Mouse (Mus musculus) embryonic facial prominence, embryonic 11.5 days (tissue): ENCODE measurements around the gene Lrmda. TPM values are rescaled to one million over a fixed set of nuclear protein-coding genes. Genes with fewer than 3 reads are reported as not detected.

ENCODE experiments used
- ATAC-seq: fragments of 200-750 bp; cut with Nextera tagmentation; replicated peaks from 2 replicates; pipeline ENCODE4 v1.8.0; 2017; ENCODE audit warnings: low read depth; ENCODE audit not compliant: insufficient number of reproducible peaks, low FRiP score, low TSS enrichment
- DNase-seq: peaks from one replicate; pipeline ENCODE4 v3.0.0-alpha.2; 2015; ENCODE audit warnings: low spot score
- H3K27ac ChIP-seq: fragments of 300-500 bp; sonication (generic); replicated peaks from 2 replicates; pipeline ENCODE4 v1.5.1; 2014; ENCODE audit warnings: mild to moderate bottlenecking, low read depth, low read length, control low read depth
- H3K27me3 ChIP-seq: fragments of 300-500 bp; sonication (generic); 2 replicates; pipeline ENCODE4 v1.6.1; 2014; ENCODE audit warnings: mild to moderate bottlenecking, low read length, moderate library complexity, mixed read lengths; ENCODE audit not compliant: control insufficient read depth, insufficient read depth
- H3K36me3 ChIP-seq: fragments of 300-500 bp; sonication (generic); replicated peaks from 2 replicates; pipeline ENCODE4 v1.6.1; 2014; ENCODE audit warnings: low read depth, mild to moderate bottlenecking, low read length, moderate library complexity, mixed read lengths; ENCODE audit not compliant: control insufficient read depth, insufficient read depth
- H3K4me1 ChIP-seq: fragments of 300-500 bp; sonication (generic); 2 replicates; pipeline ENCODE4 v1.6.1; 2014; ENCODE audit warnings: low read length, mixed read lengths; ENCODE audit not compliant: control insufficient read depth, insufficient read depth
- H3K4me2 ChIP-seq: fragments of 300-500 bp; sonication (generic); 2 replicates; pipeline ENCODE4 v1.6.1; 2014; ENCODE audit warnings: low read depth, mild to moderate bottlenecking, control low read depth, low read length, moderate library complexity
- H3K4me3 ChIP-seq: fragments of 300-500 bp; sonication (generic); 2 replicates; pipeline ENCODE4 v1.5.1; 2014; ENCODE audit warnings: low read depth, low read length, control low read depth
- H3K9ac ChIP-seq: fragments of 300-500 bp; sonication (generic); replicated peaks from 2 replicates; pipeline ENCODE4 v1.6.1; 2014; ENCODE audit warnings: mild to moderate bottlenecking, control low read depth, low read length
- H3K9me3 ChIP-seq: fragments of 300-500 bp; sonication (generic); replicated peaks from 2 replicates; pipeline ENCODE4 v1.6.1; 2016; ENCODE audit warnings: mild to moderate bottlenecking, low read length, inconsistent platforms, mixed read lengths; ENCODE audit not compliant: control insufficient read depth
- WGBS: fragments of 180-500 bp; shearing (Covaris S2); extraction: QIAGEN DNeasy Blood & Tissue Kit; methylation state at CpG from one replicate; pipeline ENCODE4 v1.1.7; 2014; 5-methylcytosine and 5-hydroxymethylcytosine counted together
- polyA plus RNA-seq: library from polyadenylated mRNA; unstranded; fragments of >200 nt; fragmentation: Nextera tagmentation; extraction: Ambion mirVana; gene quantifications from 2 replicates; pipeline ENCODE4 v1.2.1, GENCODE M21; 2014

Gene Lrmda
- polyA plus RNA-seq, 1 experiment from 2014 or later = 0.22 TPM

- DNase-seq (no peak), ATAC-seq (no peak)
- Histone ChIP-seq H3K27me3 (peaks cover 2% of the 10 kb centered on the region), H3K9ac (no peak overlapping the region), H3K4me2 (no peak overlapping the region), H3K4me1 (no peaks in the 10 kb centered on the region), H3K27ac (no peak overlapping the region), H3K36me3 (no peaks in the 10 kb centered on the region), H3K9me3 (no peaks in the 10 kb centered on the region), H3K4me3 (no peak overlapping the region)
- WGBS = 63% methylated on average over 5 of the region's 5 CpGs
Measured at GRCm38 (mm10) chr14:22017011-22017410, 2.5 kb upstream of the Lrmda start.

GRCm38 (mm10) chr14:22019949-22020845, 685 bp downstream of the Lrmda start:
- DNase-seq = no peak
- 28% methylated on average over 12 of the region's 12 CpGs for WGBS
- peaks cover 2% of the 10 kb centered on the region for H3K27me3 ChIP-seq

GRCm38 (mm10) chr14:22020885-22021284, 1.4 kb downstream of the Lrmda start:
- ATAC-seq = no peak
- Histone ChIP-seq H3K9ac (no peak overlapping the region), H3K27me3 (peaks cover 2% of the 10 kb centered on the region), H3K4me2 (no peak overlapping the region), H3K27ac (no peak overlapping the region), H3K36me3 (no peaks in the 10 kb centered on the region), H3K4me3 (no peak overlapping the region), H3K4me1 (no peaks in the 10 kb centered on the region), H3K9me3 (no peaks in the 10 kb centered on the region)
- 32% methylated on average over 2 of the region's 2 CpGs for WGBS
- peak; percentile 54 for DNase-seq

More at GRCm38 (mm10) chr14:22019949-22020845, 685 bp downstream of the Lrmda start:
- no peak for ATAC-seq
- H3K4me1 ChIP-seq = no peaks in the 10 kb centered on the region
- no peaks in the 10 kb centered on the region for H3K36me3 ChIP-seq
- no peak overlapping the region for H3K27ac ChIP-seq
- no peaks in the 10 kb centered on the region for H3K9me3 ChIP-seq
- peak overlapping the region; percentile 32 for H3K4me3 ChIP-seq
- H3K9ac ChIP-seq = peak overlapping the region; percentile 47; the same call in 1 of the 2 replicates
- H3K4me2 ChIP-seq = peak overlapping the region; percentile 78

GRCm38 (mm10) chr14:22023533-22023932, 4.0 kb downstream of the Lrmda start:
- H3K9me3 ChIP-seq = no peaks in the 10 kb centered on the region
- DNase-seq (no peak), ATAC-seq (no peak)
- no peak overlapping the region for H3K4me2 ChIP-seq
- no peak overlapping the region for H3K9ac ChIP-seq
- H3K27me3 ChIP-seq = peaks cover 2% of the 10 kb centered on the region
- no peaks in the 10 kb centered on the region for H3K4me1 ChIP-seq
- H3K27ac ChIP-seq = no peak overlapping the region
- no peak overlapping the region for H3K4me3 ChIP-seq
- no peaks in the 10 kb centered on the region for H3K36me3 ChIP-seq
- WGBS = 82% methylated on average over 4 of the region's 4 CpGs

GRCm38 (mm10) chr14:22035900-22036299, 16.4 kb downstream of the Lrmda start:
- ATAC-seq (0 out of 2 replicates have a peak, but pooled peaks have one; percentile 18), DNase-seq (no peak)
- H3K9me3 ChIP-seq = no peaks in the 10 kb centered on the region
- no peak overlapping the region for H3K27ac ChIP-seq
- H3K4me1 ChIP-seq = no peaks in the 10 kb centered on the region
- WGBS = 22% methylated on average over 3 of the region's 3 CpGs
- H3K9ac ChIP-seq = no peak overlapping the region
- no peak overlapping the region for H3K4me3 ChIP-seq
- H3K27me3 ChIP-seq = no peaks in the 10 kb centered on the region; the same call in 1 of the 2 replicates
- H3K36me3 ChIP-seq = no peaks in the 10 kb centered on the region
- H3K4me2 ChIP-seq = no peak overlapping the region

- H3K9ac ChIP-seq = no peak overlapping the region
- no peak for ATAC-seq
- H3K27me3 ChIP-seq = no peaks in the 10 kb centered on the region; the same call in 1 of the 2 replicates
- no peaks in the 10 kb centered on the region for H3K36me3 ChIP-seq
- no peak for DNase-seq
- WGBS = 40% methylated on average over 6 of the region's 6 CpGs
- H3K27ac ChIP-seq = no peak overlapping the region
- H3K4me2 ChIP-seq = no peak overlapping the region
- no peak overlapping the region for H3K4me3 ChIP-seq
- H3K4me1 ChIP-seq = no peaks in the 10 kb centered on the region
- H3K9me3 ChIP-seq = no peaks in the 10 kb centered on the region
Measured at GRCm38 (mm10) chr14:22036338-22036737, 16.8 kb downstream of the Lrmda start.

GRCm38 (mm10) chr14:22036802-22037497, 17.4 kb downstream of the Lrmda start:
- 70% methylated on average over 12 of the region's 12 CpGs for WGBS
- no peak overlapping the region for H3K4me3 ChIP-seq
- H3K4me2 ChIP-seq = no peak overlapping the region
- H3K9me3 ChIP-seq = no peaks in the 10 kb centered on the region
- no peak for DNase-seq
- H3K27me3 ChIP-seq = no peaks in the 10 kb centered on the region; the same call in 1 of the 2 replicates
- ATAC-seq = no peak
- no peaks in the 10 kb centered on the region for H3K4me1 ChIP-seq
- H3K9ac ChIP-seq = no peak overlapping the region
- H3K36me3 ChIP-seq = no peaks in the 10 kb centered on the region
- no peak overlapping the region for H3K27ac ChIP-seq
